Comparison of ENCODE assay signal across 17 mouse cellular contexts in genomic region chr1:170009296-170009695, GRCm38 (mm10).
"Had no signal": no experiment of that assay in that cellular context is flagged by ENCODE, and none has a peak within 500 bp of the region (broad histone marks: within the 10 kb centered on the region; RNA-seq: fewer than 3 reads in every experiment).

No protein-coding gene starts in this region.

- H3K9me3 ChIP-seq: lung, embryonic 15.5 days; midbrain, embryonic 13.5 days; midbrain, embryonic 15.5 days; neural tube, embryonic 12.5 days; stomach, embryonic 15.5 days had no signal

- H3K4me3 ChIP-seq: lung, embryonic 15.5 days; megakaryocyte, embryonic 14.5 days; midbrain, embryonic 13.5 days; midbrain, embryonic 15.5 days; neural tube, embryonic 12.5 days; stomach, embryonic 15.5 days had no signal

- H3K4me1 ChIP-seq: megakaryocyte, embryonic 14.5 days; midbrain, embryonic 13.5 days; midbrain, embryonic 15.5 days; neural tube, embryonic 12.5 days; stomach, embryonic 15.5 days had no signal

- DNase-seq: lung, adult 2 months; lung, postnatal 14 days; lung, postnatal 36 days; right cerebral cortex, postnatal 14 days; thymus, adult 2 months; thymus, postnatal 25 days; thymus, postnatal 4 days had no signal

- H3K36me3 ChIP-seq: midbrain, embryonic 13.5 days; midbrain, embryonic 15.5 days; neural tube, embryonic 12.5 days; stomach, embryonic 15.5 days had no signal

- ATAC-seq: lung, postnatal 0 days; midbrain, embryonic 13.5 days; midbrain, embryonic 15.5 days had no signal

- H3K4me2 ChIP-seq: lung, embryonic 15.5 days; midbrain, embryonic 11.5 days; midbrain, embryonic 13.5 days; midbrain, embryonic 15.5 days; neural tube, embryonic 12.5 days; stomach, embryonic 15.5 days had no signal

- H3K27me3 ChIP-seq: lung, embryonic 15.5 days; megakaryocyte, embryonic 14.5 days; midbrain, embryonic 13.5 days; midbrain, embryonic 15.5 days; neural tube, embryonic 12.5 days; stomach, embryonic 15.5 days had no signal

- H3K27ac ChIP-seq: lung, embryonic 15.5 days; macrophage; midbrain, embryonic 13.5 days; midbrain, embryonic 15.5 days; neural tube, embryonic 12.5 days; stomach, embryonic 15.5 days; stomach, postnatal 0 days had no signal

- H3K9ac ChIP-seq: lung, embryonic 15.5 days; midbrain, embryonic 13.5 days; midbrain, embryonic 15.5 days; neural tube, embryonic 12.5 days; stomach, embryonic 15.5 days had no signal
